Mouse (Mus musculus): ENCODE results near the gene H2-Eb2. TPM values are rescaled to one million over a fixed set of nuclear protein-coding genes. Genes with fewer than 3 reads are reported as not detected.

Gene H2-Eb2
- total RNA-seq, 1 experiment, result not detected

DNA sequence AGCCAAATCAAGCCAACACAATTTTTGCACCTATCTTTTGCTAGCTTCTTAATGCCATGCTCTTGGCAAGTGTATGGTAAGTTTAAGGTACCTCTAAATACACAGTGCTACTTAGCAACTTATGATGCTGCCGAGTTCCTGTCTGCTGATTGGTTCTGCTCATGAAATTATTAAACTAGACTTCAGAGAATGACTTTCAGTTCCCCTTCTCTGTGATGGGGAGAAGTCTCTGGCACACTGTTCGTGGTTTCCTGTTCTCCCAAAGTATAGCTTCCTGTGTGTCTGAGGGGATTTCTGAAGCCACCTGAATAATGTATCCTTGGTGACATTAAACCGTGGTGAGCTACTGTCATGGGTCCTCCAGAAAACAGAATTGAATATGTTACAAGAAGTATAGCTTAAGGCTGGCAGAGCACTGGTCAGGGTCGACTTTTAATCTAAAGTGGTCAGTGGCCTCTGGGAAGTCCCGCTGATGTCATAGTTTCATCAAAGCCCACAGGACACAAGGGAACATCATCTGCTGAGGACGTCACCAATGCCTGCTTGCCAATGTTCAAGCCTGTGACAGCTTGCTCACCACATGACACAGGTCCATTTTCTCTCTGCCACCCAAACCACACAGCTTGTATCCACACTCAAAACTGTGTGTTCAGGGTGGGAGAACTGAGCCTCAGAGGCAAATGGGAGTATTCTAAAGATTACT, 22.3 kb downstream of the H2-Eb2 start:
- Histone ChIP-seq H3K4me3 (ENCODE audit: insufficient read depth in 1 of 2, low read depth in 1 of 2, low read length in 2 of 2, poor library complexity in 1 of 2, severe bottlenecking in 1 of 2) (no peak overlapping the region), H3K9me3 (ENCODE audit: control insufficient read depth, insufficient read depth, low read depth, low read length) (no peaks in the 10 kb centered on the region), H3K9ac (ENCODE audit: insufficient read depth, low read depth, low read length, poor library complexity, severe bottlenecking) (no peak overlapping the region), H3K4me1 (ENCODE audit: control insufficient read depth in 2 of 2, insufficient read depth in 2 of 2, low read length in 2 of 2, poor library complexity in 1 of 2) (no peaks in the 10 kb centered on the region), H3K27ac (ENCODE audit: insufficient read depth, low read depth, low read length, poor library complexity, severe bottlenecking) (no peak overlapping the region), H3K36me3 (ENCODE audit: control insufficient read depth, insufficient read depth, low read length, poor library complexity, severe bottlenecking) (no peaks in the 10 kb centered on the region)
- TF ChIP-seq ZNF384 (IDR thresholded peaks at IDR 0.05; ENCODE audit: low read depth, low read length), result no peak
- no peak for TF ChIP-seq ZC3H11A (IDR thresholded peaks at IDR 0.05; ENCODE audit: borderline replicate concordance, low read depth, low read length)
- no peak for TF ChIP-seq CHD2 (IDR thresholded peaks at IDR 0.05; ENCODE audit: low read depth, low read length)
- no peak for TF ChIP-seq HCFC1 (IDR thresholded peaks at IDR 0.05; ENCODE audit: borderline replicate concordance, insufficient read depth, low read length)
- no peak for TF ChIP-seq MAFK (IDR thresholded peaks at IDR 0.05; ENCODE audit: insufficient read depth, low read depth, low read length)
- in situ Hi-C loops (cut with MboI; ENCODE audit: low sequenced_read_pairs in 2 of 2, unreplicated experiment in 2 of 2), result loop anchor here in 1 of 2 experiments (10.0 kb wide), 1 partner anchor 103 kb away; no protein-coding TSS in a partner anchor
- no peak for DNase-seq (ENCODE audit: low read depth, low spot score)

GRCm38 (mm10) chr17:34349429-34349828, 24.0 kb downstream of the H2-Eb2 start:
- Histone ChIP-seq H3K4me3 (ENCODE audit: insufficient read depth in 1 of 2, low read depth in 1 of 2, low read length in 2 of 2, poor library complexity in 1 of 2, severe bottlenecking in 1 of 2) (no peak overlapping the region), H3K9ac (ENCODE audit: insufficient read depth, low read depth, low read length, poor library complexity, severe bottlenecking) (no peak overlapping the region), H3K9me3 (ENCODE audit: control insufficient read depth, insufficient read depth, low read depth, low read length) (no peaks in the 10 kb centered on the region), H3K27ac (ENCODE audit: insufficient read depth, low read depth, low read length, poor library complexity, severe bottlenecking) (no peak overlapping the region), H3K36me3 (ENCODE audit: control insufficient read depth, insufficient read depth, low read length, poor library complexity, severe bottlenecking) (no peaks in the 10 kb centered on the region), H3K4me1 (ENCODE audit: control insufficient read depth in 2 of 2, insufficient read depth in 2 of 2, low read length in 2 of 2, poor library complexity in 1 of 2) (no peaks in the 10 kb centered on the region)
- peak; percentile 65; the same call in 1 of the 2 replicates for TF ChIP-seq ZC3H11A (IDR thresholded peaks at IDR 0.05; ENCODE audit: borderline replicate concordance, low read depth, low read length)
- TF ChIP-seq HCFC1 (IDR thresholded peaks at IDR 0.05; ENCODE audit: borderline replicate concordance, insufficient read depth, low read length), result no peak
- peak; percentile 83 for DNase-seq (ENCODE audit: low read depth, low spot score)
- in situ Hi-C loops (cut with MboI; ENCODE audit: low sequenced_read_pairs in 2 of 2, unreplicated experiment in 2 of 2), result loop anchor here in 1 of 2 experiments (10.0 kb wide), 1 partner anchor 105 kb away; no protein-coding TSS in a partner anchor

GRCm38 (mm10) chr17:34354539-34354938, 29.1 kb downstream of the H2-Eb2 start, which contains the start of gene Btnl2:
TSS of gene Btnl2 (plus strand) at chr17:34354822.
- H3K27ac ChIP-seq (ENCODE audit: insufficient read depth, low read depth, low read length, poor library complexity, severe bottlenecking), result no peak within 1 kb of the TSS
- H3K36me3 ChIP-seq (ENCODE audit: control insufficient read depth, insufficient read depth, low read length, poor library complexity, severe bottlenecking), result no peaks in the 10 kb centered on the region
- TF ChIP-seq CHD2 (IDR thresholded peaks at IDR 0.05; ENCODE audit: low read depth, low read length) (no peak), ZC3H11A (IDR thresholded peaks at IDR 0.05; ENCODE audit: borderline replicate concordance, low read depth, low read length) (no peak)
- no peaks in the 10 kb centered on the region for H3K4me1 ChIP-seq (ENCODE audit: control insufficient read depth in 2 of 2, insufficient read depth in 2 of 2, low read length in 2 of 2, poor library complexity in 1 of 2)
- H3K9me3 ChIP-seq (ENCODE audit: control insufficient read depth, insufficient read depth, low read depth, low read length), result no peaks in the 10 kb centered on the region
- H3K9ac ChIP-seq (ENCODE audit: insufficient read depth, low read depth, low read length, poor library complexity, severe bottlenecking), result no peak within 1 kb of the TSS
- no peak within 1 kb of the TSS for H3K4me3 ChIP-seq (ENCODE audit: insufficient read depth in 1 of 2, low read depth in 1 of 2, low read length in 2 of 2, poor library complexity in 1 of 2, severe bottlenecking in 1 of 2)
- in situ Hi-C loops (cut with MboI; ENCODE audit: low sequenced_read_pairs in 2 of 2, unreplicated experiment in 2 of 2), result no loop called here
- DNase-seq (ENCODE audit: low read depth, low spot score), result no peak

GRCm38 (mm10) chr17:34354940-34355339, 29.5 kb downstream of the H2-Eb2 start:
- Histone ChIP-seq H3K36me3 (ENCODE audit: control insufficient read depth, insufficient read depth, low read length, poor library complexity, severe bottlenecking) (no peaks in the 10 kb centered on the region), H3K27ac (ENCODE audit: insufficient read depth, low read depth, low read length, poor library complexity, severe bottlenecking) (no peak overlapping the region), H3K4me1 (ENCODE audit: control insufficient read depth in 2 of 2, insufficient read depth in 2 of 2, low read length in 2 of 2, poor library complexity in 1 of 2) (no peaks in the 10 kb centered on the region), H3K9me3 (ENCODE audit: control insufficient read depth, insufficient read depth, low read depth, low read length) (no peaks in the 10 kb centered on the region), H3K9ac (ENCODE audit: insufficient read depth, low read depth, low read length, poor library complexity, severe bottlenecking) (no peak overlapping the region), H3K4me3 (ENCODE audit: insufficient read depth in 1 of 2, low read depth in 1 of 2, low read length in 2 of 2, poor library complexity in 1 of 2, severe bottlenecking in 1 of 2) (no peak overlapping the region)
- TF ChIP-seq CHD2 (IDR thresholded peaks at IDR 0.05; ENCODE audit: low read depth, low read length) (no peak), MAFK (IDR thresholded peaks at IDR 0.05; ENCODE audit: insufficient read depth, low read depth, low read length) (no peak), HCFC1 (IDR thresholded peaks at IDR 0.05; ENCODE audit: borderline replicate concordance, insufficient read depth, low read length) (no peak)
- in situ Hi-C loops (cut with MboI; ENCODE audit: low sequenced_read_pairs in 2 of 2, unreplicated experiment in 2 of 2), result no loop called here
- DNase-seq (ENCODE audit: low read depth, low spot score), result no peak
